Mouse (Mus musculus): ENCODE data around the gene Mybph.

DNA sequence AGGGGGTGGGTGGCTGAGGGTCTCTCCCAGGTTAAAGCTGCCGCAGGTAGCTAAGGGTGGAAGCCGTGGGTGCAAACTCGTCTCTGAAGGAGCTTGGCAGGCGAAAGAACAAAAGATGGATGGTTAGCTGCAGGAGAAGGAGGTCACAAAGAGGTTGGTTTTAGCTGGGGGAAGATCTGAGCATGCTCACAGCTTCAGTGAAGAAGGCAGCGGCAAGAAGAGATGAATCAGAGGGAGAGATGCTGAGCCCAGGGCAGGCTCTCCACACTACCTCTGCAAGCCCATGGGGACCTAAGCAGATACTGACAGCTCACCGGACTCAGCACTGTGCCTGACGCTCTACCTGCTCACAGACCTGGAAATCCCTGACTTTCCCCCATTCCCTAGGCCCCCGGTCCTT is 48.0 kb downstream of the Mybph start:
- TF ChIP-seq CTCF (IDR thresholded peaks at IDR 0.05; ENCODE audit: low read depth) (no peak), EP300 (optimal IDR thresholded peaks at IDR 0.05) (no peak)

Measured in stomach, postnatal 0 days (tissue).